Mouse (Mus musculus) monocyte, adult 2 months (primary cell): Measurements from ENCODE around the gene Tpk1.

Experiments used
- DNase-seq, 2 experiments: peaks; one replicate each; pipeline ENCODE4 v3.0.0; 2022; ENCODE audit warnings: low spot score in 2 of 2, low read depth in 1 of 2

Gene Tpk1

GRCm38 (mm10) chr6:43363291-43363820 lies 302.7 kb downstream of the Tpk1 start:
- no peak for DNase-seq

- no peak for DNase-seq
Observed at GRCm38 (mm10) chr6:43361248-43361647, 304.8 kb downstream of the Tpk1 start.

GRCm38 (mm10) chr6:43360214-43360613 lies 305.9 kb downstream of the Tpk1 start:
- DNase-seq = no peak

GRCm38 (mm10) chr6:43354562-43355241 lies 311.4 kb downstream of the Tpk1 start:
- no peak for DNase-seq

- DNase-seq = no peak
Observed at GRCm38 (mm10) chr6:43353446-43353845, 312.6 kb downstream of the Tpk1 start.

- DNase-seq = no peak
Observed at GRCm38 (mm10) chr6:43349083-43349482, 317.0 kb downstream of the Tpk1 start.

- no peak for DNase-seq
Observed at GRCm38 (mm10) chr6:43347637-43348036, 318.4 kb downstream of the Tpk1 start.

GRCm38 (mm10) chr6:43343006-43343405 lies 323.1 kb downstream of the Tpk1 start:
- no peak for DNase-seq

- no peak for DNase-seq
Observed at GRCm38 (mm10) chr6:43342386-43342785, 323.7 kb downstream of the Tpk1 start.

- no peak for DNase-seq
Observed at GRCm38 (mm10) chr6:43338804-43339203, 327.3 kb downstream of the Tpk1 start.

- no peak for DNase-seq
Observed at GRCm38 (mm10) chr6:43337491-43337961, 328.6 kb downstream of the Tpk1 start.

GRCm38 (mm10) chr6:43335619-43336234 lies 330.4 kb downstream of the Tpk1 start:
- no peak for DNase-seq

GRCm38 (mm10) chr6:43333479-43333878 lies 332.6 kb downstream of the Tpk1 start:
- no peak for DNase-seq

GRCm38 (mm10) chr6:43312961-43313656 lies 353.0 kb downstream of the Tpk1 start:
- DNase-seq = no peak

GRCm38 (mm10) chr6:43312546-43312945 lies 353.5 kb downstream of the Tpk1 start:
- DNase-seq = no peak

- no peak for DNase-seq
Observed at GRCm38 (mm10) chr6:43310071-43310470, 356.0 kb downstream of the Tpk1 start.

GRCm38 (mm10) chr6:43309454-43309853 lies 356.6 kb downstream of the Tpk1 start, which contains the start of gene Nobox:
TSS of gene Nobox (minus strand) at chr6:43309554.
- DNase-seq = no peak

GRCm38 (mm10) chr6:43297508-43297850 lies 368.6 kb downstream of the Tpk1 start:
- DNase-seq = no peak

- DNase-seq = no peak
Observed at GRCm38 (mm10) chr6:43296798-43297507, 369.1 kb downstream of the Tpk1 start.

GRCm38 (mm10) chr6:43295908-43296307 lies 370.2 kb downstream of the Tpk1 start:
- DNase-seq = no peak
